Mouse (Mus musculus) erythroblast, embryonic 14.5 days (primary cell): ENCODE data around the gene Actrt3. TPM values are rescaled to one million over a fixed set of nuclear protein-coding genes. Genes with fewer than 3 reads are reported as not detected.

ENCODE experiments used
- H3K27me3 ChIP-seq: 2 replicates; pipeline ENCODE4 v1.6.1; 2012; ENCODE audit warnings: inconsistent platforms; ENCODE audit not compliant: control insufficient read depth
- H3K36me3 ChIP-seq: 2 replicates; pipeline ENCODE4 v1.6.1; 2012; ENCODE audit warnings: mild to moderate bottlenecking, inconsistent platforms; ENCODE audit not compliant: control insufficient read depth
- H3K4me1 ChIP-seq: 2 replicates; pipeline ENCODE4 v1.6.1; 2012; ENCODE audit warnings: inconsistent platforms; ENCODE audit not compliant: control insufficient read depth
- H3K4me3 ChIP-seq: replicated peaks from 2 replicates; pipeline ENCODE3; 2012; ENCODE audit warnings: moderate library complexity, mild to moderate bottlenecking, inconsistent platforms
- H3K9me3 ChIP-seq: 2 replicates; pipeline ENCODE4 v1.6.1; 2012; ENCODE audit warnings: low read length, inconsistent platforms, mixed read lengths; ENCODE audit not compliant: control insufficient read depth
- GATA1 ChIP-seq: IDR thresholded peaks from 2 replicates; pipeline ENCODE4 v1.6.1; 2012; ENCODE audit warnings: low read length, inconsistent platforms, mixed read lengths
- TAL1 ChIP-seq: IDR thresholded peaks from 3 replicates; pipeline ENCODE4 v1.6.1; 2012; ENCODE audit warnings: low read length, inconsistent platforms, mixed read lengths
- polyA plus RNA-seq: library from polyadenylated mRNA; stranded (reverse); fragments of >175 nt; gene quantifications from 2 replicates; pipeline ENCODE4 v1.2.3, GENCODE M21; 2012

The Actrt3 gene
- polyA plus RNA-seq: not detected in 2 replicates

DNA sequence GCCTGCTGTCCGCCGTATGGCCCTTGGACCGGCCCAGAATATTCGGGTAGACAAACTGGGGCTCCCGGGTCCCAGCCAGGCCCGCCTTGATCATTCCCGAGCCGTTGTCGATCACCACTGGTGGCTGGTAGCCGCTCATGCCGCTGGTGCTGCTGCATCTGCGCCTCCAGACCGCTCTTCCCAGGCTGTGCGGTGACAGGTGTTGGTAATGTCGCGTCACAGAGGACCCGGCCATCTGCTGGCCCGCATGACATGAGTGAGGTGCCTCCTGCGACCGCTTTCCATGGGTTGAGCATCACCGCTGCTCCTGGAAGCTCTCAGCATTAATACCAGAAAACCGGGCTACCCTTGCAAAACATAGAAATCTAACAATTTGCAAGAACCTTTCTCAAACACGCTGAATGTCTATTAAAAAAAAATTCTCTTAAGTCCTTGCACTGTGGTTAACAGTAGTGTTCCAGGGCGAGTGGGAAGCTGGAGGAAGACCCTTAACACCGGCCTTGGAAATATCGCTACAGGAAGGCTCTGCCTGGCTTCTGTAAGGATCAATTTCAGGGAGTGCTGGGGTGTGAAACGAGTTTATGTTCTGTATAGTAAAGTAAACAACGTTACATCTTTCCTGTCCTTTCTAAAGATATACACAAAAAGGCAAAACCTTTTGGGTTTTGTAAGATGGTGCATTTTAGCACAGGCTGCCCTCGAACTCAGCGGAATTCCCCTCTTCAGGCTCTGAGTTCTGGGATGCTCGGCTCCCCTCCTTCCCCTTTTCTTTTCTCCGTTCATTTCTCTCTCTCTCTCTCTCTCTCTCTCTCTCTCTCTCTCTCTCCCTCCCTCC, at the start of gene Actrt3:
TSS of gene Actrt3 (minus strand) at position 229 of the 835 bp plus-strand sequence.
- H3K36me3 ChIP-seq: peaks cover 9% of the 10 kb centered on the region
- H3K9me3 ChIP-seq: no peaks in the 10 kb centered on the region
- H3K4me3 ChIP-seq: peak within 1 kb of the TSS; percentile 94
- peaks cover 52% of the 10 kb centered on the region for H3K27me3 ChIP-seq
- no peak for TF ChIP-seq TAL1
- peaks cover 49% of the 10 kb centered on the region for H3K4me1 ChIP-seq

DNA sequence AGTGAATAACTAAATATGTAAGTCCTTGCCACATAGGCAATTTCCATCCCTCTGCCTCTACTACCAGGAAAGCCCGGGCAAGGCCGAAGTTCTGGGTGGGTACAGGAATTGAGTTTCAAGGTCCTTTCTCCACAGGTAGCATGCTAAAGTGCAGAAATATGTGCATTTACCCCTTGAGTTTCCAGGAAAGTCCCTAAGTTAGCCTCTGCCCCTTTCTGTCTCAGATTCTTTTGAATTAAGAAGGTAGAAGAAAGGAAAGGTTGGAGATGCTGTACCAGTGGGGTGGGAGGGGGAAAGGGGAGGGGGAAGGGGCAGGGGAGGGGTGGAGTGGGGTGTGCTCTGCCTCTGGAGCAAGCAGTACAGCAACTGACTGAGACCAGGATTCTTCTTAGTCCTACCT, 48.7 kb upstream of the Actrt3 start:
- peaks cover 53% of the 10 kb centered on the region for H3K27me3 ChIP-seq

DNA sequence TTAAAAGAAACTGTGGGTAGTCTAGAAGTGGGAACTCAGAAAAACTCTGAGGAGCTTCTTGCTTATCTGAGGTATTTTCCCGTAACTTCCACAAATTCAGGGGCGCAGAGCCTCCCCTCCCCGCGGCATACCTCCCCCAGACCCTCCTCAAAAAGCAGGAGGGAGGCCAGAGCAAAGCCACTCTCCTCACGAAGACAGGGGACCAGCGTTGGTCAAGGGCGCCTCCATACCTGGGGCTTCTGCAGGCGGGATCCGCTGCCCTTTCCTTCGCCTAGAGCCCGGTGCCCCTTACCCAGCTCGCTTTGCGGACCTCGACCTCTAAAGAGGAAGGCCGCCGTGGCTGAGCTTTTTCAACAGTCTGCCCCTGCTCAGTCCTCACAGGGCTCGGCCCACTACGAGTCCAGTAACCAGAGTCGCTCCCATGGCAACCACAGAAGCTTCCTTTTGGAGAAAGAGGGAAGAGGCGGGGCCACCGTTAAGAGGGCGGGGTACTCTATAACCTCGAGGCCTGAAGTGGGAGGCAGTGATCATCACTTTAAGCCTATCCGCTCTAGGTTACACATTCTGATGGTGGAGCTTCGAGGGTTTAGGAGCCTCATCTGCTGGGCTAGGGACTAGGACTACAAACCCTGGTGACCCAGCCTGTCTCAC, 47.8 kb upstream of the Actrt3 start, which contains the start of gene Lrrc34:
TSS of gene Lrrc34 (minus strand) at position 430 of the 651 bp plus-strand sequence.
- Histone ChIP-seq H3K36me3 (no peaks in the 10 kb centered on the region), H3K4me3 (no peak within 1 kb of the TSS), H3K9me3 (no peaks in the 10 kb centered on the region; the same call in 1 of the 2 replicates), H3K4me1 (no peaks in the 10 kb centered on the region), H3K27me3 (peaks cover 53% of the 10 kb centered on the region)
- TF ChIP-seq GATA1 (no peak), TAL1 (no peak)

More for the DNA sequence above, 48.7 kb upstream of the Actrt3 start:
- no peaks in the 10 kb centered on the region for H3K36me3 ChIP-seq
- H3K4me1 ChIP-seq: no peaks in the 10 kb centered on the region
- H3K9me3 ChIP-seq: no peaks in the 10 kb centered on the region; the same call in 1 of the 2 replicates
- H3K4me3 ChIP-seq: no peak overlapping the region
- TF ChIP-seq TAL1: no peak
- no peak for TF ChIP-seq GATA1

DNA sequence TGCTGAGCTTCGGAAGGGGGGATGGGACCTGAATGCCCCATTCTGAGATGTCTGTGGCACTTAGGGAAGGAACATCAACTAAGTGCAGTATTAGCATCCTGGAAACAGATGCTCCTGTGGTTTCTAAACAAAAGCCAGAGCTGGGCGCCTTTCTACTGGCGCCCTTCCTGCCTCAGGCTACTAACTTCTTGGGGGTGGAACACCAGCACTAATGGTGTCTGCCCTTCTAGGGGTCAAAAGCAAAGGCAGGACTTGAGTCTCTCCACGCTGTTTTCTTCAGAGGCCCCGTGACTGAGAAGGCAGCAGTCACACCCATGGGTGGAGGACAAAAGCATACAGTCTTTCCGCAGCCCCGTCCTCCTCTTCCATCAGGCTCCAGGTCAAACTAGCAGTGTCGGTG, 47.0 kb upstream of the Actrt3 start:
- H3K4me1 ChIP-seq: no peaks in the 10 kb centered on the region
- TF ChIP-seq GATA1: no peak
- TF ChIP-seq TAL1: no peak
- peaks cover 48% of the 10 kb centered on the region for H3K27me3 ChIP-seq
- no peaks in the 10 kb centered on the region for H3K36me3 ChIP-seq
- H3K4me3 ChIP-seq: no peak overlapping the region
- no peaks in the 10 kb centered on the region; the same call in 1 of the 2 replicates for H3K9me3 ChIP-seq

DNA sequence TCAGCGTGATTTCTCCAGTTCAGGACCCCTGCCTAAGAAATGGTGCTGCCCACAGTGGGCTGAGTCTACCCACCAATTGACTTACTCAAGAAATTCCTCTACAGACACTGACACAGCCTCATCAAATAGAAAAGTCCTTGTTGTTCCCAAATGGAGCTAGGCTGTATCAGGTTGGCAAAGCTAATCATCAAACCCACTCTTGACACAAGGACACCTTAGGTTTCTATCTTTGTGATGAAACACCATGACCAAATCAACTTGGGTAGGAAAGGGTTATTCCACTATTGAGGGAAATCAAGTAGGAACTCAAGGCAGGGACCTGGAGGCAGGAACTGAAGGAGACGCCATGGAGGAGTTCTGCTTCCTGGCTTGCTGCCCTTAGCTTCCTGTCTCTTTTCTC, 44.5 kb upstream of the Actrt3 start, which contains the start of gene Lrriq4:
TSS of gene Lrriq4 (plus strand) at position 301 of the 400 bp plus-strand sequence.
- H3K9me3 ChIP-seq: no peaks in the 10 kb centered on the region
- no peak within 1 kb of the TSS for H3K4me3 ChIP-seq
- TF ChIP-seq TAL1 (no peak), GATA1 (no peak)
- H3K36me3 ChIP-seq: no peaks in the 10 kb centered on the region
- peaks cover 23% of the 10 kb centered on the region for H3K27me3 ChIP-seq
- H3K4me1 ChIP-seq: no peaks in the 10 kb centered on the region

DNA sequence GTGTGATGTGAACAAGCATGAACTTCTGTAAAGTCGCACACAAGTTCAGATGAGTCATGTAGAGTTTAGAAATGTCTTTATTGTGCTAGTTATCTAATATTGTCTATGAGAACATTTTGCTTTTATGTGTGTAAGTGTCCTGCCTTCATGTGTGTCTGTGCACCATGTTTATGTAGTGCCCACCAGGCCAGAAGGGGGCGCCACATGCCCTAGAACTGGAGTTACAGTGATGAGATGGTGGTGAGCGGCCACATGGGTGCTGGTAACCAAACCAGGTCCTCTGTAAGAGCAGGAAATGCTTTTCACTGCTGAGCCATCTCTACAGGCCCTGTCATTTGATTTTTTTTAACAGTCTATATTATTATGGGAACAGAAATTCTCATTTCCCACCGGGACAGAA, 35.9 kb upstream of the Actrt3 start:
- H3K36me3 ChIP-seq: no peaks in the 10 kb centered on the region
- 0 out of 2 replicates have a peak, but pooled peaks cover 3% of the 10 kb centered on the region for H3K9me3 ChIP-seq
- no peak for TF ChIP-seq TAL1
- no peak for TF ChIP-seq GATA1
- no peaks in the 10 kb centered on the region for H3K27me3 ChIP-seq
- no peak overlapping the region for H3K4me3 ChIP-seq
- H3K4me1 ChIP-seq: no peaks in the 10 kb centered on the region

DNA sequence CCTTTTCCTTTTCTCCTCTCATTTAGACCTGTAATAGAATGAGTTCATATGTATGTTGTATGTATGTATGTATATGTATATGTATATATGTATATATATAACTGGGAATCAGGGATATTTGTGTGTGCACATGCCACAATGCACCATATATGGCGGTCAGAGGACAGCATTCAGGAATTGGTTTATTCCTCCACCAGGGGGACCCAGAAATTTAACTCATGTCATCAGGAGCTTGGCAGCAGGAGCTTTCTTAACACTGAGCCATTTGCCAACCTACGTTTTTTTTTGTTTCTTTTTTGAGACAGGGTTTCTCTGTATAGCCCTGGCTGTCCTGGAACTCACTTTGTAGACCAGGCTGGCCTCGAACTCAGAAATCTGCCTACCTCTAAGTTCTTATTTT, 33.9 kb upstream of the Actrt3 start:
- TF ChIP-seq TAL1 (no peak), GATA1 (no peak)
- Histone ChIP-seq H3K9me3 (0 out of 2 replicates have a peak, but pooled peaks cover 3% of the 10 kb centered on the region), H3K27me3 (no peaks in the 10 kb centered on the region), H3K4me1 (no peaks in the 10 kb centered on the region), H3K4me3 (no peak overlapping the region), H3K36me3 (no peaks in the 10 kb centered on the region)

DNA sequence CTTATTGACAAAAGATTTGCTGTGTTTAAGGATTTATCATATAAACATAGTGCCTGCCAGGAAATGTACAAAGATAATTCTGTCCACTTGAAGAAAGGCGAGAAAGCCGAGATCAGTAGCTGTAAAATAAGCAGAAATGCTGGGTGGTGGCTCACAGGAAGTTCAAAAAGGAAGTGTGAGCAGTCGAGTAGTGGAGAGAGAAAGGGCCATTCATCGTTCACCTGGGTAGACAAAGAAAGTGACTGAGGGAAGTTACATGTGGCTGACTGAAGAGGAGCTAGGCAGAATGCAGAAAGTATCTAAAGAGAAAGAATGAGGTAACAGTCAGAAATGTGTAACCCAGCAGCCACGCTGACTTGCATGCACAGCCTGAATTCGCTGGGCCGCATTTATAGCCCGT, 20.4 kb upstream of the Actrt3 start:
- Histone ChIP-seq H3K4me1 (no peaks in the 10 kb centered on the region), H3K27me3 (no peaks in the 10 kb centered on the region), H3K4me3 (no peak overlapping the region), H3K36me3 (peaks cover 60% of the 10 kb centered on the region), H3K9me3 (no peaks in the 10 kb centered on the region)
- no peak for TF ChIP-seq TAL1
- TF ChIP-seq GATA1: no peak

DNA sequence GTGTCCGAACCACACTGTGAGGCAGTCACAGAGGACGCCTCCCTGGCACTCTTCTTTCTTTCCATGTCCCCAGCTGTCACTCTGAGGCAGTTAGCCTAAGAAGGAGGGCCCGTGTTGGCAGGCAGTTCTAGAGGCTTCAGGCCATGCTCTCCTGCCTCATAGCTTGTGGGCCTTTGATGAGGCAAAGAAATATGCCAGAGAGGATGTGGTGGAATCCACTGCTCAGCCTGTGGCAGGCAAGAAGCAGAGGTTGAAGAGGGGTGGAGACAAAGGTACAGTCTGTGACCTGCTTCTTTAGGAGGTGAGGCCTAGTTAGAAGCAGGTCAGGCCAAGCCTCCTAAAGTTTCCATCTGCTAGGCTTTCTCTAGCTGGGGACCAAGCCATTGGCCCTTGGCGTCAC, 11.2 kb upstream of the Actrt3 start:
- TF ChIP-seq TAL1: no peak
- Histone ChIP-seq H3K4me3 (no peak overlapping the region), H3K9me3 (no peaks in the 10 kb centered on the region), H3K36me3 (peaks cover 92% of the 10 kb centered on the region), H3K4me1 (peaks cover 12% of the 10 kb centered on the region), H3K27me3 (no peaks in the 10 kb centered on the region)
